Mouse (Mus musculus) embryonic facial prominence, embryonic 12.5 days (tissue): ENCODE results near the gene Slc23a2. TPM values are rescaled to one million over a fixed set of nuclear protein-coding genes. Genes with fewer than 3 reads are reported as not detected.

Source experiments
- ATAC-seq: fragments of 200-750 bp; cut with Nextera tagmentation; 2 replicates; pipeline ENCODE4 v1.8.0; 2017; ENCODE audit not compliant: insufficient number of reproducible peaks, insufficient read depth, low FRiP score, low TSS enrichment
- H3K27ac ChIP-seq: fragments of 300-500 bp; sonication (generic); 2 replicates; pipeline ENCODE4 v1.5.1; 2016; ENCODE audit warnings: mild to moderate bottlenecking
- H3K27me3 ChIP-seq: fragments of 300-500 bp; sonication (generic); 2 replicates; pipeline ENCODE4 v1.6.1; 2016; ENCODE audit warnings: mild to moderate bottlenecking, moderate library complexity
- H3K36me3 ChIP-seq: fragments of 300-500 bp; sonication (generic); 2 replicates; pipeline ENCODE4 v1.6.1; 2016; ENCODE audit warnings: mild to moderate bottlenecking
- H3K4me1 ChIP-seq: fragments of 300-500 bp; sonication (generic); 2 replicates; pipeline ENCODE4 v1.6.1; 2016
- H3K4me2 ChIP-seq: fragments of 300-500 bp; sonication (generic); replicated peaks from 2 replicates; pipeline ENCODE4 v1.6.1; 2016; ENCODE audit warnings: mild to moderate bottlenecking, moderate library complexity
- H3K4me3 ChIP-seq: fragments of 300-500 bp; sonication (generic); 2 replicates; pipeline ENCODE4 v1.5.1; 2016; ENCODE audit warnings: mild to moderate bottlenecking
- H3K9ac ChIP-seq: fragments of 300-500 bp; sonication (generic); 2 replicates; pipeline ENCODE4 v1.6.1; 2016; ENCODE audit warnings: mild to moderate bottlenecking, moderate library complexity
- H3K9me3 ChIP-seq: fragments of 300-500 bp; sonication (generic); 2 replicates; pipeline ENCODE4 v1.6.1; 2016; ENCODE audit warnings: mild to moderate bottlenecking, moderate library complexity
- WGBS: fragments of 180-500 bp; shearing (Covaris S2); methylation state at CpG from one replicate; pipeline ENCODE4 v1.1.7; 2016; 5-methylcytosine and 5-hydroxymethylcytosine counted together
- polyA plus RNA-seq: library from polyadenylated mRNA; unstranded; fragments of >200 nt; fragmentation: Nextera tagmentation; extraction: Ambion mirVana; gene quantifications from 2 replicates; pipeline ENCODE4 v1.2.1, GENCODE M21; 2016

Gene Slc23a2
- 15.0 and 16.4 TPM in 2 replicates for polyA plus RNA-seq

DNA sequence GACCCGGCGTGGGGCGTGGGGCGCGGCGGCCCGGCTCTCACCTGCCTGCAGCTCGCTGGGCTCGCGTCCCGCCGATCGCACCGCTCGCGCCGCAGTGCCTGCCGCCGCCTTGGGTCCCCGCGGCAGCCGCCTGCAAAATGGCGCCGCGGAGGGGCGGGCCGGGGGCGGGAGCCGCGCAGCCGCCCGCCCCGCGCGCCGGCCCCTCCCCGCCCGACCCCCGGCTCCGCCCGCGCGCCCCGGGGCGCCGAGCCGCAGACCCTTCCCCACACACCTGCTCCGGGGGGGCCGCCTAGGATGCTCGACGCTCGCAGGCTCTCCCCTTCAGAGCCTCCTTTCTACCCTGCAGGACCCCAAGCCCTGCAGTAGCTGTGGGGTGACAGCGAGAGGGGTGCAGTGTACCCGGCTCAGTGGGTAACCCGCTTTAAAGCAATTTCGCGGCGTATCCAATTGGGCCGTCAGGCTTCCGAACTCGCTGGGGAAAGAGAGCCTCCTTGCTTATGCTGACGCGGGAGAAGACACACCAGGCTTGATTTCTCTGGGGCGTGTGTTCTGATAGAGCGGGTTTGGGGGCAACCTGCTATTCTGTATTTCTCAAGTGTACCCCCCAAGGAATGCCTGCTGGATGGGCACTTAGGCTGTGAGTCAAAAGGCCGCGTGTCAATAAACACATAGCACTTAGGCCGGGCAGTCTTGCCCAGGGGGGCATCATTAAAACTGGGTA lies at the start of gene Slc23a2:
TSS of gene Slc23a2 (minus strand) at position 138 of the 721 bp plus-strand sequence.
- no peak within 1 kb of the TSS for H3K27ac ChIP-seq
- peaks cover 12% of the 10 kb centered on the region; the same call in 1 of the 2 replicates for H3K4me1 ChIP-seq
- H3K36me3 ChIP-seq: 0 out of 2 replicates have a peak, but pooled peaks cover 5% of the 10 kb centered on the region
- WGBS: under 1% methylated on average over 62 of the region's 68 CpGs
- H3K9me3 ChIP-seq: no peaks in the 10 kb centered on the region
- H3K4me2 ChIP-seq: peak within 1 kb of the TSS; percentile 92
- peak within 1 kb of the TSS; percentile 85 for H3K9ac ChIP-seq
- ATAC-seq: peak; percentile 84
- peak within 1 kb of the TSS; percentile 92 for H3K4me3 ChIP-seq
- 0 out of 2 replicates have a peak, but pooled peaks cover 3% of the 10 kb centered on the region for H3K27me3 ChIP-seq

DNA sequence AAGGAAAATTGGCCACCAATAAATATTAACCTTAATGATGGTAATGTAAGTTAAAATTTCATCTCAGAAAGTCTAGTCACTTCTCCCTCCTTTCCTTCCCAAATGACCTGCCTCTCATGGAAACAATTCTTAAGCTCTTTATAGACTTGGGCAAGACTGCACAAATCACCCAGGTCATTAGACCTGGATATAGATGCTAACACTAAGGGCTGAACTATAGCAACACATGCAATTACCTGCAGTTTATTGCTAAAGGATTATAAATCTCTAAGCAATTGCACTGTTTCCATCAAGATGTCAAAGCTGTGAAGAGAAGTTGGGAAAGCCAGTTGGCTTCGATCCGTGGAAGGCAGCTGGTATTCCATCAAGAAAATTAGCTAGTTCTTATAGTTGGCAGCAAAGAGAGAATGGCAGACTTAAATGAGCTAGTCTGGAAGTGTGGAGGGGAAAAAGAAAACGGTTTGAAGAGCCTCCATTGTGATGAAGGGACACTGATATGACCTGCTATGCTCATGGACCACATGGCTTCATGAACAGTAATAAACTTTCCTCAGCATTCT lies 45.8 kb upstream of the Slc23a2 start:
- H3K4me2 ChIP-seq: no peak overlapping the region
- H3K36me3 ChIP-seq: no peaks in the 10 kb centered on the region
- H3K27ac ChIP-seq: no peak overlapping the region
- H3K4me1 ChIP-seq: no peaks in the 10 kb centered on the region
- ATAC-seq: no peak
- WGBS: 77% methylated on average over 3 of the region's 3 CpGs
- H3K27me3 ChIP-seq: no peaks in the 10 kb centered on the region
- H3K9me3 ChIP-seq: no peaks in the 10 kb centered on the region
- no peak overlapping the region for H3K4me3 ChIP-seq
- no peak overlapping the region for H3K9ac ChIP-seq

DNA sequence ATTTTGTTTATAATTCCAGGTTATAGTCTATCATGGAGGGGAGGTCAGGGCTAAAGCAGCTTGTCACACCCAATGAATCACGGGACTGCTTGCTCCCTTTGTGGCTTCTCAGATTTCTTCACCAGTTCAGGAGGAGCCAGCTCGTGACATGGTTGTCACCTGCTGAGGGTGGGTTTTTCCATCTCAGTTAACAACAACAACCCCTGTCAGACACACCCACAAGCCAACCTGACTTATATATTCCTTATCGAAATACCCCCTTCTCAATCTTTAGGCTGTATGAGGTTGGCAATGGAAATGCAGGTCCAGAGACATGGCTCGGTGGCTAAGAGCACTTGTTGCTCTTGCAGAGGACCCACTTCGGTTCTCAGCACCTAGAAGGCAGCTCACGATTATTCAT lies 39.0 kb upstream of the Slc23a2 start:
- Histone ChIP-seq H3K4me2 (no peak overlapping the region), H3K4me1 (no peaks in the 10 kb centered on the region), H3K4me3 (no peak overlapping the region), H3K9ac (no peak overlapping the region), H3K36me3 (no peaks in the 10 kb centered on the region), H3K27ac (no peak overlapping the region), H3K27me3 (no peaks in the 10 kb centered on the region), H3K9me3 (no peaks in the 10 kb centered on the region)
- ATAC-seq: no peak
- 69% methylated on average over 6 of the region's 6 CpGs for WGBS

DNA sequence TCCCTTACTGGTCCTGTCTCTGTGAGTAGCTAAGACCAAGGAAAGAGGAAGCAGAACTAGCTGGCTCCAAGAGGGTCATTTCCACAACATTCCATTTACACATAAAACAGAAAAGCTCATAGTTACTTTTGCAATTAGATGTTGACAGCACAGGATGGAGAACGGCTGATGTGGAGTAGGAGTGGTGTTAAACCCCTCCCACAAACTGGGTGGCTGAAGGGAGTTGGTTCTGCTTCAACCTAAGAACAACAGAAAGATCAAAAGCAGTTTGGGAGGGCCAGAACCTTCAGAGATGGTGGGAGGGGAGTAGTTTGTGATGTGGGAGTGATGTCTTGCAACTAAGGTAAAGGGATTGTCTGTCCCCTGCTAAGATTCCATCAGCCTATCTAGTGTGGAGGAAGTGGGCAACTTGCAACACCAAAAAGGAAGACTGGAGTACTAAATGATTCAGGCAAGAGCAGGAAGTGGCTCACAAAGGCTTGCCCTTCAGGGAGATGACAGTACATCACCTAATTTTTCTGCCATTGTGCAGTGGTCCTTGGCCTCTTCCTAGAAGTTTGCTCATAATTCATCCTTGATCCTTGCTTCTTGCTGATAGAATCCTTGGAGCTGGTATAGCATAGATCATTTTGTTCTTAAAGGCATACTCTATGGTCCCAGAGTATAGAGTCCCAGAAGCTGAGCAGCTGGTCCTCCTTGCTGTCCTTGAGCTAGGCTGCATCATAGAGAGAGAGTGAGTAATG lies 35.7 kb upstream of the Slc23a2 start:
- Histone ChIP-seq H3K27ac (no peak overlapping the region), H3K36me3 (no peaks in the 10 kb centered on the region), H3K9me3 (no peaks in the 10 kb centered on the region), H3K27me3 (no peaks in the 10 kb centered on the region), H3K4me3 (no peak overlapping the region), H3K4me1 (no peaks in the 10 kb centered on the region), H3K4me2 (no peak overlapping the region), H3K9ac (no peak overlapping the region)
- no peak for ATAC-seq
- WGBS: 38% methylated on average over 1 of the region's 1 CpGs

DNA sequence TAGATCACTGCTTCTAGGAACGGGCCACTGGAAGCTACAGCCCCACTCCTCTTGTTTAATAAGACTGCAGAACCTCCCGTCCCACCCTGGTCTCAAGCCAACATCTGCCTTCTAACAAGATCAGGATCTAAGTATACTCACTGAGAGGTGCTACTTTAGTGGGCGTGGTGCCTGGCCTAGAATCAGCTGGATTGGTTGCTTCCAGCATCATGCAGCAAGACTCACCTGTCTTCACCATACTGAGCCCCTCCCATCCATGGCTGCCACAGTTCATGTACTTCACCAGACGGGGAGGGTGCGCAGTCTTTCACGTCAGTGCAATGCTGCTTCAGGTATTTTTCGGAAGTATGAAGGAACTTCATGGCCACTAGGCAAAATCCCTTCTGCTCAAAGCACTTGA lies 34.5 kb upstream of the Slc23a2 start:
- no peak overlapping the region for H3K4me2 ChIP-seq
- 89% methylated on average over 7 of the region's 7 CpGs for WGBS
- no peaks in the 10 kb centered on the region for H3K36me3 ChIP-seq
- no peak overlapping the region for H3K9ac ChIP-seq
- no peaks in the 10 kb centered on the region for H3K4me1 ChIP-seq
- no peaks in the 10 kb centered on the region for H3K27me3 ChIP-seq
- no peak for ATAC-seq
- H3K4me3 ChIP-seq: no peak overlapping the region
- H3K27ac ChIP-seq: no peak overlapping the region
- no peaks in the 10 kb centered on the region for H3K9me3 ChIP-seq

DNA sequence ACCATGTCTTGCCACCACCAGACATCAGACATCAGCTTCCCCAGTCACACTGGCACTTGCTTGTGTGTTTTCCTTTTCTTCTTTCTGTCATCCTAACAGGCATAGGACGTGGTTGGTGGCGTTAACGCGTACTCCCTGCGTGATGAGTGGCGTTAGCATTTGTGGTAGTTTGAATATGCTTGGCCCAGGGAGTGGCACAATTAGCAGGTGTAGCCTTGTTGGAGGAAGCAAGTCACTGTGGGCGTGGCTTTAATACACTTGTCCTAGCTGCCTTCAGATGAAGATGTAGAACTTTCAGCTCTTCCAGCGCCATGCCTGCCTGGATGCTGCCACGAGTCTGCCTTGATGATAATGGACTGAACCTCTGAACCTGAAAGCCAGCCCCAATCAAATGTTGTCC lies 32.5 kb upstream of the Slc23a2 start:
- Histone ChIP-seq H3K27ac (no peak overlapping the region), H3K4me3 (no peak overlapping the region), H3K4me2 (no peak overlapping the region), H3K27me3 (no peaks in the 10 kb centered on the region), H3K9me3 (no peaks in the 10 kb centered on the region), H3K9ac (no peak overlapping the region), H3K36me3 (no peaks in the 10 kb centered on the region), H3K4me1 (no peaks in the 10 kb centered on the region)
- WGBS: 86% methylated on average over 9 of the region's 9 CpGs
- ATAC-seq: no peak

DNA sequence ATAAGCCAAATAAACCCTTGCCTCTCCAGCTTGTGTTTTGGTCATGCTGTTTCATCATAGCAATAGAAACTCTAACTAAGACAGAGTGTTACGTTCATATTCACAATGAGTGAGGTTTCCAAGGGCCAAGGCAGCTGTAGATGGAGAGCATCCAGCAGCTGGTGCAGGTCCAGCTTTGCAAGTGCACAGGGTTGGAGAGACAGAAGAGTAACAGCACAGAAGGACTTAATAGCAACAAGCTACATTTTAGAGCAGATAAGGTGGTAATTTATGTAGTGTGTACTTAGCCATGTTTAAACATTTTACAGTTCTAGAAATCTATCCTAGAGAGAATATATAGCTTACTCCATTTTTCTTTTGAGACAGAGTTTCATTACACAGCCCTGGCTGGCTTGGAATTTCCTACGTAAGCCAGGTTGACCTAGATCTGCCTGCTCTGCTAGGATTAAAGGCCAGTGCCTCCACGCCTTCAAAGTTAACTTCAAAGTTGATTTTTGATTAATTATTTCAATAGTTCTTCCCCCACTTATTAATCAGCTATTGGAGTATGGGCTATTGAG lies 31.5 kb upstream of the Slc23a2 start:
- Histone ChIP-seq H3K9ac (no peak overlapping the region), H3K4me1 (no peaks in the 10 kb centered on the region), H3K27me3 (no peaks in the 10 kb centered on the region), H3K27ac (no peak overlapping the region), H3K9me3 (no peaks in the 10 kb centered on the region), H3K4me2 (no peak overlapping the region), H3K36me3 (no peaks in the 10 kb centered on the region), H3K4me3 (no peak overlapping the region)
- no peak for ATAC-seq
- 80% methylated on average over 3 of the region's 3 CpGs for WGBS

DNA sequence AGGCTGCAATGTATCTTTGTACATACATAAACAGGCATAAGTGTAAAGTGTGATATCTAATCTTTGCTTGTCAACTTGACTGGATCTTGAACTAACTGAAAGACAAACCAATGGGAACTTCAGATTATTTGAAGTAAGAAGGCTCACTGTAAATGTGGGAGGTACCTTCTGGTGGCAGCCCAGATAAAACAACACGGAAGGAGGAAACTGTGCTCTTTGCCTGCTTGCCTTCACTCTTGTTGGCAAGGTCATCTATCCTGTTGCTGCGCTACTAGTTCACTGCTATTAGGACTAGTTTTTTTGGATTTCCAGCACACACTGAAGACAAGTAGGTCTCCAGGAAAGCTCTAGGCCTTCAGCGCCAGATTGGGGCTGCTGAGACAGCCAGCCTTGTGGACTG lies 29.1 kb upstream of the Slc23a2 start:
- WGBS: 91% methylated on average over 3 of the region's 3 CpGs
- H3K27ac ChIP-seq: no peak overlapping the region
- ATAC-seq: no peak
- H3K4me2 ChIP-seq: no peak overlapping the region
- H3K36me3 ChIP-seq: no peaks in the 10 kb centered on the region
- H3K4me3 ChIP-seq: no peak overlapping the region
- no peaks in the 10 kb centered on the region for H3K9me3 ChIP-seq
- H3K4me1 ChIP-seq: no peaks in the 10 kb centered on the region
- H3K27me3 ChIP-seq: no peaks in the 10 kb centered on the region
- no peak overlapping the region for H3K9ac ChIP-seq

DNA sequence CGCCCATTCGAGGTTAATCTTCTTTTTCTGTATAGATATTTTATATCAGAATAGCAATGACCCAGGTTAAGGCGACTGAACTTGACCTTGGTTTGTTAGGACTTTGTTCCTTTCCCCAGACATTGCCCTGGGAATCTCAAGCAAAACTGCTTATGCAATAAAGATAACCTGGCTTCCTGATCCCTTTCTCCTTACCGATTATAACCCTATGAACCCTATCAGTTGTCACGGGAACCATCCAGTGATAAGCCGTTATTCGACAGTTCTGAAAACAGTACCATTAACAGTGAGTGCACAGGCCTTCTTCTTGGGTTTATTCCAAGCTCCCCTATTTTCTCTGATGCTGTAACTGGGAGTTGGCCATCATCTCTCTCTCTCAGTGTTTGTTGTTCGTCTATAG lies 27.0 kb upstream of the Slc23a2 start:
- no peaks in the 10 kb centered on the region for H3K9me3 ChIP-seq
- no peaks in the 10 kb centered on the region for H3K4me1 ChIP-seq
- H3K4me3 ChIP-seq: no peak overlapping the region
- no peaks in the 10 kb centered on the region for H3K27me3 ChIP-seq
- H3K27ac ChIP-seq: no peak overlapping the region
- H3K9ac ChIP-seq: no peak overlapping the region
- no peak for ATAC-seq
- 90% methylated on average over 8 of the region's 8 CpGs for WGBS
- H3K36me3 ChIP-seq: no peaks in the 10 kb centered on the region
- H3K4me2 ChIP-seq: no peak overlapping the region

DNA sequence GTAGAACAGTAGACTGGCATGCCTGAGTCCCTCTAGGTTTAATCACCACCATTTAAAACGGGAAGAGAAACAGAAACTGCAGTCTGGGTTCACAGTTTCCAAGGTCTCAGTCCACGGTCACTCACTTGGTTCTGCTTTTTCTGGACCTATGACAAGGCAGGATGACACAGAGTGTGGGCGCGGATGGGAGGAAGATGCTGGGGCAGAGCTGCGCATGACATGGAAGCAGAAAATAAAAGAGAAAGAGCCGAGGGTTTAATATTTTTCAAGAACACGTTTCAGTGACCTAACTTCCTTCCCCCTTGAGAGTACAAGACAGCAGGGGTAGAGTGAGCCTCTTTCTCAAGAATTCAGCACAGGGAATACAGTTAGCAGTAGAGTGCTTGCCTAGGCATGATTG lies 24.2 kb upstream of the Slc23a2 start:
- Histone ChIP-seq H3K36me3 (no peaks in the 10 kb centered on the region), H3K27ac (no peak overlapping the region), H3K9ac (no peak overlapping the region), H3K4me3 (no peak overlapping the region), H3K4me1 (no peaks in the 10 kb centered on the region), H3K27me3 (no peaks in the 10 kb centered on the region), H3K4me2 (no peak overlapping the region), H3K9me3 (no peaks in the 10 kb centered on the region)
- ATAC-seq: no peak
- 82% methylated on average over 7 of the region's 7 CpGs for WGBS

DNA sequence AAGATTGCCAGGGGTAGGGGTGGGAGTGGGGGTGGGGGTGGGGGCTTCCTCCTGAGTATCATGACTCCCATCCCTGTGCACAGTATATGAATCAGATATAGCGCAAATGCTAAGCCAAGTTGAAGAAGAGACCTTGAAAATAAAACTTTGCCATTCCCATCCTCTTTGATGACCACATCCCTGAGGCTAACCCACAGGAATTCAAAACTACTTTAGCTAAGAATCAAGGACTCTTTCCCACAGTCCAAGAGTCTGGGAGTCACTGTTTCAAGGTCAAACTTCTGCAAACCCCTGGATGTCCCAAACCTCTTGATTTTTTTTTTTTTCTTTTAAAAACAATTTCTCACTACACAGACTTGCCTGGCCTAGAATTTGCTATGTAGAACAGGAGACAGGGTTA lies 18.7 kb upstream of the Slc23a2 start:
- Histone ChIP-seq H3K4me2 (no peak overlapping the region), H3K9me3 (no peaks in the 10 kb centered on the region), H3K27me3 (no peaks in the 10 kb centered on the region), H3K9ac (no peak overlapping the region), H3K36me3 (no peaks in the 10 kb centered on the region), H3K4me1 (no peaks in the 10 kb centered on the region), H3K4me3 (no peak overlapping the region), H3K27ac (no peak overlapping the region)
- 88% methylated on average over 1 of the region's 1 CpGs for WGBS
- no peak for ATAC-seq

DNA sequence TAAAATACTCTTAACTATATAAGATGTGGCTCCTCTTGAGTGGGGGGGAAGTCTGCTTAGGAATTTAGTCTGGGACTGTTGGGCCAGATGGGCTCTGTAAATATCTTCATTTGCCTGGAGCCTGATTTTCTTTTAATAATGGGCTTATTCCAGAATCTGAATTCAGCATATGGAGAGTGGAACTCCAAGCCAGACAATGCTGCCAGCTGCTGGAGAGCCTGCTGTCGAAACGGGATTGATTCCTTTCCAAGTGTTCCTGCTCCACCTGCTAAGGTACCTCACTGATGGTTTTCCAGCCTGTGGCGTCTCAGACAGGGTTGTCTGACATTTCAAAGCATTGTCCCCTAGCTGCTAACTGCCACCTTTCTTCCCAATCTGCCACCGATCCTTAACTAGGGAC lies 12.6 kb upstream of the Slc23a2 start:
- Histone ChIP-seq H3K27ac (no peak overlapping the region), H3K9me3 (no peaks in the 10 kb centered on the region), H3K4me1 (no peaks in the 10 kb centered on the region), H3K27me3 (no peaks in the 10 kb centered on the region), H3K36me3 (no peaks in the 10 kb centered on the region), H3K4me3 (no peak overlapping the region), H3K4me2 (no peak overlapping the region), H3K9ac (no peak overlapping the region)
- WGBS: 77% methylated on average over 4 of the region's 4 CpGs
- ATAC-seq: no peak
